Mouse (Mus musculus) mouse embryonic stem cell (cell line): ENCODE measurements around the gene Gm21366.
"Not testable (repeated sequence)": the region's sequence is repeated elsewhere in the genome, so short reads cannot be mapped to it uniquely, and the experiment has no call there.

ENCODE experiments used
- in situ Hi-C, 2 experiments: fragments of 300-500 bp; cut with MboI; formaldehyde crosslinking; loops; 1 replicate in 1 of 2; 3 replicates in 1 of 2; pipeline ENCODE4 v1.14.3; 2019 to 2020; ENCODE audit warnings: low sequenced_read_pairs in 2 of 2, low pct_unique_long_range_greater_than_20kb in 1 of 2, mixed read lengths in 1 of 2; ENCODE audit not compliant: unreplicated experiment in 1 of 2

Gm21366 gene

DNA sequence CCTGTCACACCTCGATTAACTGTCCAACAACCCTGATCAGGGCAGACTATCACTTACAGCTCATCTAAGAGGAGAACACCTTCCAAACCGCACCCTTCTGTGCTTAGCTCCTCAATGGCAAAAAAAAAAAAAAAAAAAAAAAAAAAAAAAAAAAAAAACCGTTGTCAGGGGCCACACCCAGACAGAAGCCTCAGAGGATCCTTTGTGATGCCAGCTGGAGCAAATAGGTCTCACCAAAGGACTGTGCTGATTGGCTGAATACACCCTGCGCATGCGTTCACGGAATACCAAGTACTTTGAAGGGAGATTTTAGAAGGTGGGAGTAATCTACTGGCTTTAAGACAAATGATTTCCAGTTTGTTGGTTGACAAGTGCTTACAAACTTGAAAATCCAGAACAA, at the start of gene Gm21366:
Gene Gm21366 (minus strand): TSS at position 101 of the 400 bp plus-strand sequence.
- in situ Hi-C loops, result not testable (repeated sequence)
